Mouse (Mus musculus) Muller cell, postnatal 12 days (primary cell): ENCODE results near the gene Pcyt1b.

ENCODE experiments used
- DNase-seq: peaks from one replicate; pipeline ENCODE4 v3.0.0-alpha.2; 2015; ENCODE audit errors: inconsistent ontology term

Gene Pcyt1b

DNA sequence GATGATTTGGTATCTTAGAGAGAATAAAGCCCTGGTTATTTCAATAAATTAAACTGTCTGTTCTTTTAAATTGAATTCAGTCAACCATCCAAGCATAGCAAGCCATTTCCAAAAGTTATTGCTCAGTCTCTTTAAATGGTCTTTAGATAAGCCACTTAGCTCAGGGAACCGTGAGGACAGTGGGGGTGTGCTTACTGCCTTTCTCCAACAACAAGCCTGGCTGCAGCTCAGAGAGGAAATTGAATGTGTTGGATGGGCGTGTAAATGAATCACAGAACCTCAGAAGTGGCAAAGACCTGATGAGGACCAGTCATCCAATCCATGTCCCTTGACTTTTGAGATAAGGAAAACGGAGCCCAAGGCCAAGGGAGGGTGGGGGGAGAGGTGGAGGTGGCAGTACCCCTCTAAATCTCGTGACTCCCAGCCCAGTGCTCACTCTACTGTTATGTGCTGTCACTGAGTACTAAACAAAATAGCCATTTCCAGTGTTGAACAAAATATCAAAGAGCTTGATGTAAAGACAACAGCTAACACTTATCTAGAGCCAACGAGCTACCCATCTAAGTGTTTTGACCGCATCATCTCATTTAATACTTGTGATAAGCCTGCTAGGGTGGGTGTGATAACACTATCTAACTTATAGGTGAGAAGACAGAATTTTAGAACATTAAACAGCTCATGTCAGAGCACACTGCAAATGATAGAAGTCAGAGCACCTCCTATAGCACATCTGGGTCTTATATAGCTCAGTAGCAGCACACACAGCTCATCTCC is 78.5 kb downstream of the Pcyt1b start:
- DNase-seq = no peak

DNA sequence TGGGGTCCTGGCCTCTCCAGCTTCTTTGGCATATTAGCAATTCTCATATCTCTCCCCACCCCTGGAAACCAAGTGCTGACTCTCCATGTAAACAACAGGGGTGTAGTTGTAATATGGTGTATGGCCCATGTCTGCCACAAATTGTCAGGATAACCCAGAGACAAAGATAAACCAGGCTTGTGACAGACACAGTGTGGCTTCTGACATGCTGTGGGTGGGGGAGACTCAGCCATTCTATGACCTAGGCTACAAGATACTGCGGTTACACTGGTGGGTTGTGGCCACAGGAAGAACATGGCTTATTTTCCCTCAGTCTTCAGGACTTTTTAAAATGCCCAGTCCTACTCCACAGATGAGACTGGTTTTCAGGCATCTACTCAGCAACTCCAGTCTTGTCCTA is 94.5 kb downstream of the Pcyt1b start:
- no peak for DNase-seq

DNA sequence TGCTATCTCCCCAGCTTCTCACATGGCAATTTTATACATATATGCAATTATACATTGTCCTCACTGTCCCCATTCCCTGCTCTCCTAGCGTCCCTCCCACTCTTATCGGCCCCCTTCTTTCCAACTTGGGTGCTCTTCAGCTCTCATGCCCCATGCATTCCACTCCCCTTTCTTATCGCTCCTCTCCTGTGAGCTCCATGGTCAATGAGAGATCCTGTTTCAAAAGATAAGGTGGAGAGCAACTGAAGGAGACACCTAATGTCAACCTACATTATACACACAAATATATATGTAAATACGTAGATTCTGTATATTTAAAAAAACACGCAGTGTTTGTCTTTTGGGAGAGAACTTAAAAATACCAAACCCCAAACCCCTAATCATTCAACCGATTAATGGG is 95.9 kb downstream of the Pcyt1b start:
- DNase-seq = no peak

DNA sequence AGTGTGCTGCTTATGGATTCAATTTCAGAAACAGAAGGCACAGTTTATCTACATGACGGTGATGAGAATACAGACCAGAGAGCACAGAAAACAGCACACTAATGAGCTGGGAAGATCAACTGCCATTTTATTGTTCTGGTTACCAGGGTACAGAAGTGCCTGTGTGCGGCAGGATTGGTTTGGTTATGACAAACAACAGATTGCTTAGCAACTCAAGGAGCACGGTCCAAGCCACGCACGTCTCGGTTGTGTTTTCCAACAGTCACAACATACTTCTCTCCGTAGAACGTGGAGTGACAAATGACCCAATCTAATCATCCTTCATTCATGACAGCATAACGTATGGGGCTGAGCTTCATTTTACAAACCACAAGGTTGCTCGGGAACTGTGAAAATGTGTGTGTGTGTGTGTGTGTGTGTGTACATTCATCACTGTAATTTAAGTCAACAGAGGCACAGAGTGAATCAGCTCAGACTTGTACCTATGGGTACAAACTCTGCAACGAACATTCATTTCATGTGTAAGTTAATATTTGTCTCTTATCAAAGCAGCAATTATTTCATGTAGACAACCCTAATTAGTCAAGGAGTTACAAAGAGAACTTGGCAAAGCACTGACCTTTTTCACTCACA is 100.7 kb downstream of the Pcyt1b start:
- no peak for DNase-seq

DNA sequence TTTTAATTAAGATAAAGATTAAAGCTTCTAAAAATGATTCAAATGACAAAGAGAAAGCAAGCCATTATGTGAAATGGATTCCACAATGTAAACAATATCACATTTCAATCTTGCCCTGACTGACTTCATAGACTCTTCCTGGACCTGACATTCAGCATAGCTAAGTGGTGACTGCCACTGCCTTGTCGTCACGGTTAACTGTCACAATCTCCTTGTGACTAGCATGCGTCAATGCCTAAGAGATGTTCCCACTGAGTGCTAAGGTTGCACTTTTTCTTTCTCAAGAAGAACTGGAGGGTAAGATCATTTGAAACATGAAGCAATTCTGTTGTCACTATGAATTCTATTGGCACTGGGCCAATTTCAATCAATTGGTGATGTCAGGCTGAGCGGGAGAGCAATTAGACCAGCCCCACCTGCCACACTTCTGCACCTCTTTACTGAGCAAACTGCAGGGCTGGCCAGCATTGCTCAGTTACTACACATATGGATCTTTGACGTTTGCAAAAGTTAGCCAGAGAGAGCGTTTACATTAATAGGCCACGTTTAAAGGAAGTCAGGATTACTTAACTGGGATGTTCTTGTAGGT is 102.3 kb downstream of the Pcyt1b start:
- no peak for DNase-seq

DNA sequence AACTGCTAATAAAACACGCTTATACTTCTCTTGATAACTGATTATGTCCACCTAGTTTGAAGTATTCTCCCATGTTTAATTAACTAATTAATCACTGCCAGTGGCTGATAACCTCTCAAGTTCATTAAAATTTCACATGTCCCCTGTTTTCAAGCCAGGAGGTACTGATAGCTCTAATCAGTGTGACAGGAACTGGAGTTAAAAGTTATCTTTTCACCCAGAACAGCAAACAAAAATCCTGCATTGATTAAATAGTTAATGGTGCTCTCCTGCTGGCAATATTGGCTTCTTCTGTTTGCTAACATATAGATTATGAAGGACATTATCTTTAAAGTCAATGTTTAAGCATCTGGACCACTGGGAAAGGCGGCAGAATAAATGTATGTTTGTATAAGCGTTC is 106.1 kb downstream of the Pcyt1b start:
- DNase-seq = no peak

DNA sequence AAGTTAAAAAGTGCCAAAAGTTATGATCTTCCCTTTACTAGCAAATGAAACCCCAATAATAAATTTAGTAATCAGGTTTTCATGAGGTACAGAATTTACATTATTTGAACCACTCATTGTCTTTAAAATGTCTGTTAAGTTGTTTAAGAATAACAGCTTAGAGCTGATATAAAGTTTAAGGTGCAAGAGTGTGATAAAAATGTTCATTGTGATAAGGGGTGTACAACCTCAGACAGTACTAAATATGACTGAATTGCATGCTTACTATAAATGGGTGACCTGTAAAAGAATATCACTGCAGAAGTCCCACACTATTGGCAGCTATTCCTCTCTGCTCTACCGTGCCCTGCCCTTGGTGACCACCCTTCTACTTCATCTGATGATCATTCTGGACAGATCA is 134.9 kb downstream of the Pcyt1b start:
- DNase-seq = no peak

DNA sequence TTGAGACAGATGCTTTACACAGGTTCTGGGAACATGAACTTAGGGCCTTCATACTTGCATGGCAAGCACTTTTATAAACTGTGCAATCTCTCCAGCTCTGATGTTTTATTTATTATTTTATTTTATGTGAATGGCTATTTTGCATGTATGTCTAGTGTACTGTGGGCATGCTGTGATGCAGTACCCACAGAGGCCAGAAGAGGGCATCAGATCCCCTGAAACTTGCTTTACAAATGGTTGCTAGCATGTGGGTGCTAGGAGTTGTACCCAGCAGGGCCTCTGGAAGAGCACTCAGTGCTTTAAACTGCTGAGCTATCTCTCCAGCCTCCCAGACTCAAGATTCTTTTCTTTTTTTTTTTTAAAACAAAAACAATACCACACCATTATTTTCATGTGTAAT is 138.5 kb downstream of the Pcyt1b start:
- no peak for DNase-seq
